Mouse (Mus musculus): Measurements from ENCODE around the gene Tusc2.

- TF ChIP-seq CHD2 (IDR thresholded peaks at IDR 0.05; ENCODE audit: low read depth, low read length) (no peak), ZNF384 (IDR thresholded peaks at IDR 0.05; ENCODE audit: low read depth, low read length) (no peak), MAFK (IDR thresholded peaks at IDR 0.05; ENCODE audit: insufficient read depth, low read depth, low read length) (no peak), HCFC1 (IDR thresholded peaks at IDR 0.05; ENCODE audit: borderline replicate concordance, insufficient read depth, low read length) (no peak), ZC3H11A (IDR thresholded peaks at IDR 0.05; ENCODE audit: borderline replicate concordance, low read depth, low read length) (no peak)
These were observed 20.3 kb upstream of the Tusc2 start for GRCm38 (mm10) chr9:107542721-107543120.
